Mouse (Mus musculus): ENCODE data around the gene Gpr62. TPM values are rescaled to one million over a fixed set of nuclear protein-coding genes. Genes with fewer than 3 reads are reported as not detected.

Gene Gpr62
- polyA plus RNA-seq, 1 experiment = 0.47 TPM

- peaks cover 9% of the 10 kb centered on the region; the same call in 1 of the 2 replicates for H3K27me3 ChIP-seq (ENCODE audit: control insufficient read depth, insufficient read depth, low read length)
- no peak overlapping the region for H3K27ac ChIP-seq (ENCODE audit: control insufficient read depth, insufficient read depth, low read length)
- H3K36me3 ChIP-seq (ENCODE audit: control insufficient read depth, insufficient read depth, low read length) = no peaks in the 10 kb centered on the region
- peaks cover 9% of the 10 kb centered on the region; the same call in 1 of the 2 replicates for H3K4me1 ChIP-seq (replicated peaks; ENCODE audit: control insufficient read depth, insufficient read depth, low read length)
- 96% methylated on average over 9 of the region's 9 CpGs for WGBS
- DNase-seq = no peak
- no peak overlapping the region for H3K4me3 ChIP-seq (ENCODE audit: control insufficient read depth, insufficient read depth, low read length)
- TF ChIP-seq POLR2A (IDR thresholded peaks at IDR 0.05; ENCODE audit: control insufficient read depth, extremely low read depth, insufficient read depth, low read length, poor library complexity) (no peak), CTCF (IDR thresholded peaks at IDR 0.05; ENCODE audit: borderline replicate concordance, control insufficient read depth, extremely low read depth, insufficient read depth, low read length, poor library complexity) (no peak)
Observed at GRCm38 (mm10) chr9:106461026-106461415, 4.7 kb downstream of the Gpr62 start.

- Histone ChIP-seq H3K4me1 (replicated peaks; ENCODE audit: control insufficient read depth, insufficient read depth, low read length) (peaks cover 6% of the 10 kb centered on the region; the same call in 1 of the 2 replicates), H3K27me3 (ENCODE audit: control insufficient read depth, insufficient read depth, low read length) (peaks cover 9% of the 10 kb centered on the region; the same call in 1 of the 2 replicates), H3K27ac (ENCODE audit: control insufficient read depth, insufficient read depth, low read length) (no peak overlapping the region), H3K4me3 (ENCODE audit: control insufficient read depth, insufficient read depth, low read length) (no peak overlapping the region), H3K36me3 (ENCODE audit: control insufficient read depth, insufficient read depth, low read length) (no peaks in the 10 kb centered on the region)
- no peak for DNase-seq
- WGBS = 96% methylated on average over 18 of the region's 18 CpGs
- TF ChIP-seq CTCF (IDR thresholded peaks at IDR 0.05; ENCODE audit: borderline replicate concordance, control insufficient read depth, extremely low read depth, insufficient read depth, low read length, poor library complexity) = no peak
- TF ChIP-seq POLR2A (IDR thresholded peaks at IDR 0.05; ENCODE audit: control insufficient read depth, extremely low read depth, insufficient read depth, low read length, poor library complexity) = no peak
Observed at GRCm38 (mm10) chr9:106460401-106461025, 5.2 kb downstream of the Gpr62 start.

GRCm38 (mm10) chr9:106459946-106460345, 5.8 kb downstream of the Gpr62 start:
- peaks cover 2% of the 10 kb centered on the region; the same call in 1 of the 2 replicates for H3K4me1 ChIP-seq (replicated peaks; ENCODE audit: control insufficient read depth, insufficient read depth, low read length)
- TF ChIP-seq CTCF (IDR thresholded peaks at IDR 0.05; ENCODE audit: borderline replicate concordance, control insufficient read depth, extremely low read depth, insufficient read depth, low read length, poor library complexity) (no peak), POLR2A (IDR thresholded peaks at IDR 0.05; ENCODE audit: control insufficient read depth, extremely low read depth, insufficient read depth, low read length, poor library complexity) (no peak)
- H3K4me3 ChIP-seq (ENCODE audit: control insufficient read depth, insufficient read depth, low read length) = no peak overlapping the region
- no peak for DNase-seq
- WGBS = 93% methylated on average over 15 of the region's 15 CpGs
- H3K27ac ChIP-seq (ENCODE audit: control insufficient read depth, insufficient read depth, low read length) = no peak overlapping the region
- H3K36me3 ChIP-seq (ENCODE audit: control insufficient read depth, insufficient read depth, low read length) = no peaks in the 10 kb centered on the region
- H3K27me3 ChIP-seq (ENCODE audit: control insufficient read depth, insufficient read depth, low read length) = peaks cover 6% of the 10 kb centered on the region; the same call in 1 of the 2 replicates

GRCm38 (mm10) chr9:106457920-106458319, 7.8 kb downstream of the Gpr62 start:
- no peaks in the 10 kb centered on the region for H3K27me3 ChIP-seq (ENCODE audit: control insufficient read depth, insufficient read depth, low read length)
- no peak overlapping the region for H3K4me3 ChIP-seq (ENCODE audit: control insufficient read depth, insufficient read depth, low read length)
- no peak overlapping the region for H3K27ac ChIP-seq (ENCODE audit: control insufficient read depth, insufficient read depth, low read length)
- no peaks in the 10 kb centered on the region for H3K36me3 ChIP-seq (ENCODE audit: control insufficient read depth, insufficient read depth, low read length)
- TF ChIP-seq CTCF (IDR thresholded peaks at IDR 0.05; ENCODE audit: borderline replicate concordance, control insufficient read depth, extremely low read depth, insufficient read depth, low read length, poor library complexity) = no peak
- no peak for TF ChIP-seq POLR2A (IDR thresholded peaks at IDR 0.05; ENCODE audit: control insufficient read depth, extremely low read depth, insufficient read depth, low read length, poor library complexity)
- DNase-seq = no peak
- H3K4me1 ChIP-seq (replicated peaks; ENCODE audit: control insufficient read depth, insufficient read depth, low read length) = peaks cover 9% of the 10 kb centered on the region
- 97% methylated on average over 5 of the region's 5 CpGs for whole genome bisulfite sequencing

- H3K27ac ChIP-seq (ENCODE audit: control insufficient read depth, insufficient read depth, low read length) = no peak overlapping the region
- H3K4me3 ChIP-seq (ENCODE audit: control insufficient read depth, insufficient read depth, low read length) = no peak overlapping the region
Observed at GRCm38 (mm10) chr9:106457163-106457559, 8.6 kb downstream of the Gpr62 start.

GRCm38 (mm10) chr9:106456325-106457162, 9.2 kb downstream of the Gpr62 start:
- 90% methylated on average over 15 of the region's 15 CpGs for WGBS
- no peak for TF ChIP-seq CTCF (IDR thresholded peaks at IDR 0.05; ENCODE audit: borderline replicate concordance, control insufficient read depth, extremely low read depth, insufficient read depth, low read length, poor library complexity)
- no peak for TF ChIP-seq POLR2A (IDR thresholded peaks at IDR 0.05; ENCODE audit: control insufficient read depth, extremely low read depth, insufficient read depth, low read length, poor library complexity)
- Histone ChIP-seq H3K36me3 (ENCODE audit: control insufficient read depth, insufficient read depth, low read length) (no peaks in the 10 kb centered on the region), H3K4me3 (ENCODE audit: control insufficient read depth, insufficient read depth, low read length) (no peak overlapping the region), H3K27me3 (ENCODE audit: control insufficient read depth, insufficient read depth, low read length) (no peaks in the 10 kb centered on the region), H3K4me1 (replicated peaks; ENCODE audit: control insufficient read depth, insufficient read depth, low read length) (peaks cover 9% of the 10 kb centered on the region), H3K27ac (ENCODE audit: control insufficient read depth, insufficient read depth, low read length) (no peak overlapping the region)
- no peak for DNase-seq

More at GRCm38 (mm10) chr9:106457163-106457559, 8.6 kb downstream of the Gpr62 start:
- H3K4me1 ChIP-seq (replicated peaks; ENCODE audit: control insufficient read depth, insufficient read depth, low read length) = peaks cover 9% of the 10 kb centered on the region
- no peak for DNase-seq
- WGBS = 95% methylated on average over 9 of the region's 9 CpGs
- no peaks in the 10 kb centered on the region for H3K36me3 ChIP-seq (ENCODE audit: control insufficient read depth, insufficient read depth, low read length)
- TF ChIP-seq CTCF (IDR thresholded peaks at IDR 0.05; ENCODE audit: borderline replicate concordance, control insufficient read depth, extremely low read depth, insufficient read depth, low read length, poor library complexity) (no peak), POLR2A (IDR thresholded peaks at IDR 0.05; ENCODE audit: control insufficient read depth, extremely low read depth, insufficient read depth, low read length, poor library complexity) (no peak)
- H3K27me3 ChIP-seq (ENCODE audit: control insufficient read depth, insufficient read depth, low read length) = no peaks in the 10 kb centered on the region

Data from thymus, adult 2 months (tissue).